Mouse (Mus musculus): Measurements from ENCODE around the gene Mfsd11. TPM values are rescaled to one million over a fixed set of nuclear protein-coding genes. Genes with fewer than 3 reads are reported as not detected.
"Not testable (repeated sequence)": the region's sequence is repeated elsewhere in the genome, so short reads cannot be mapped to it uniquely, and the experiment has no call there.

Mfsd11 gene
- total RNA-seq, 2 experiments from 2014 or later = 30.7 to 33.7 TPM

DNA sequence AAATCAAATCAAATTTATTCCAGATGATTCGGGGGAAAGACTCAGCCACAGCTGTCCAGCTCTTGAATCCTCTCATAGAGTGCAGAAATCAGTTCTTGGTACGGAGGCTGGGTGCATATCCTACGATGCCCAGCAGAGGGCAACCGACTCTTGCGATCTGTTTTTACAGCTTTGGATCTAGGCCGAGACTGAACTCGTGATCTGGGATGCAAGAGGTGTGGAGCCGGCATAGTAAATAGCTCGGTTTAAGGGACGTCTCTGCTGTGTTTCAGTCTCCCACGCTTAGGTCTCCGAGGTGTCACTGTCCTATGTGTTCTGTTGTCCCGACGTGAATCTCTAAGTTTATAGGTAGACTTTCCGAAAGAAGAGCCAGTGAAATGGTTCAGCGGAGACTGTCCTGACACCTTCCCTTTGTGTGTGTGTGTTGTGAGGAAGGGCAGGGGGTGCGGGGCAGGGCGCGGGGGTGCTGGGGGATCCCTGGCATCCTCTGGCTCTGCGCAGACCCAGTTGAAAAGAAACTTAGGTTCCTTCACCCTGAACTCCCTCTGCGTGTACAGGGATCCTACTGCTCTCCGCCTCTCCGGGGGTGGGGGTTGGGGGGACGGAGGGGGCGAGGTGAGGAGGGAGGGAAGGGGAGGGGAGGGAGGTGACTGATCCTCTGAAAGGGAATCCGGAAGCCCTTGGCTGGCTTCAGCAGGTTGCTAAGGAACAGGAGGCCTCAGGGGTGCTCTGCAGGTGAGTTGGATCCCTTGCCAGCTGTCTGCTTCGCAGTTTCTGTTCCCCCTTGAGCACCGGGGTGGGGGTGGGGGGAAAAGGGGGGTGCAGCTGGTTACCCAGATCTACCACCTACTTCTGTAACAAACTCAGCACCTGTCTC lies 33.3 kb downstream of the Mfsd11 start:
- DNase-seq = peak; percentile 74 to 89

DNA sequence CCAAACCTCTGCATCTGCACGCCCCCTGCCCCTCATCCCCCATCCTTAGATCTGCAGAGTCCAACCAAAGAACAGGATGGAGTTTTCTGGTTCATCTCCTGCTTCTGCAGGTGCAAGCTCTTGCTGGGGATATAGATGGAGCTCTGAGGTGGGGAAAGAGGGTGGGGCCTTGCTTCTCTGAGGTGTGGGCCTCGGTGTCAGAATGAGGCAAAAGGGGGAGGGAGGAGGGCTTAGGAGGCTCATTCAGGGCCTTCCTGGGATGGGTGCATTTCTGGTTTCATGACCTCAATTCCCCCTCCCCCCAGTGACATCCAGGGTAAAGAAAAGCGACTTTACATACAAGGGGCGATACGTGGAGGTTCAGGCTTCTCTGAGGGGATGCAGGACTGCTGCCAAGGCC lies 34.9 kb downstream of the Mfsd11 start:
- no peak for DNase-seq

DNA sequence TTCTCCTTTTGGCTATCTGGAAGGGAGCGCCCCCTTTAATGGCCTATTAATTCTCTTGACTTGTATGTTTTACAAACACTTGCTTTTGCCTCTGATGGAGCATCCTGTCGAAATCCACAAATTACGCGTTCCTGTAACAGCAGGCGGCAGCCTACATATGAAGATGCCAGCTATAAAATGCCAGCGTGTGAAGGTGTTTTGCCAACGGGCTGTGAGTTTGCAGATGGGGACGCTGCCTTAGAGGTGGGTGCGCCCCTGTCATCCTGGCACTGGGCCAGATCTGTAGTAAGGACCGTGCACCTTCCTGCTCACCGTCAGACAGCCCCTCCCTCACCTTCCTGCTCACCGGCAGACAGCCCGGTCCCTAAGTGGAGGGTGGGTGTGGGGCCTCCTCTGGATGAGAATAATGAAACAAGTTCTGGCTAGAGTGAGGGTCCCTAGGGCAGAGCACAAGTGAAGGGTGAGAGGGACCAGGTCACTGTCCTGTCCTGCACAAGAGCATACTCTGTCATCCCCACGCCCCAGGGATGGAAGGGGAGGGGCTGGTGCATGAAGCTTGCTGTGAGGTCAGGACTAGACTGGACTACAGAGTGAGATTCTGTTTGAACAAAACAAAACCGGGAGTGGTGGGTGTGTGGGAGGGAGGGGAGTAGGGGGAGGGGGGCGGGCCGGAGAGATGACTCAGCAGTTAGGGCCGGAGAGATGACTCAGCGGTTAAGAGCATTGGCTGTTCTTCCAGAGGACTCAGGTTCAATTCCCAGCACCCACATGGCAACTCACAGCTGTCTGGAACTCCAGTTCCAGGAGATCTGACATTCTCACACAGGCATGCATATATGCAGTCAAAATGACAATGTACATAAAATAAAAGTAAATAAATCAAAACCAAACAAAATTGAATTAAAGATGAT lies 41.5 kb downstream of the Mfsd11 start:
- no peak for DNase-seq

DNA sequence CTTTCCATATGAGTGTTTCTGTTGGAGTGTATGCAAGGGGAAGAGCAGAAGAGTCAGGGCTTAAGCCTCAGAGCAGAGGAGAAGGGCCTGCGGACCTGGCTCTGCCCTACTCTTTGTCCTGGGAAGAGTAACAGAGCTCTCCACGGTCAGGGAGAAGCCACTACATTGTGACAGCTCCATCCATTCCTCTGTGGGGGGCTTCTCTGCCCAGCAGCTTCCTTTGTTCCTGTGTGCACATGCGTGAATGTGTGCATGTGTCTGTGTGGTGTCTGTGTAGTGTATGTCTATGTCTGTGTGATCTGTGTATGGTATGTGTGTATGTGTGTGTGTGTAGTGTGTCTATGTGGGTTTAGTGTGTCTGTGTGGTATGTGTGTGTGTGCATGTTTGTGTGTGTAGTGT lies 43.2 kb downstream of the Mfsd11 start:
- DNase-seq = no peak

DNA sequence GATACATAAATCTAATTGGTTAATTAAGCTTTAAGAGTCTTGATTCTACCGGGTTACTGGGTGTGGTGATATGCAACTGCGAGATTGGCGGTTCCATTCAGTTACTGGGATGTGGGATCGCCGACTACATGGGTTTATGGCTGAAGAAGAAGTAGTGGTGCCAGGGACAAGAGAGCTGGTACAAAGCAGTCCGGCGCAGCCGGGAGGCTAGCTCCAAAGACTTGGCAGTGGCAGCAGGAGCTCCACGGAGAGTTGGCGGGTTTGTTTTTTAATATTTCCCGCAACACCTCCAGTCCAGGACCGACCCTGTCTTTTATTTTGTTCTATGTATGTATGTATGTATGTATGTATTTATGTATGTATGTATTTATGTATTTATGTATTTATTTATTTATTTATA lies 47.0 kb downstream of the Mfsd11 start:
- DNase-seq = no peak

DNA sequence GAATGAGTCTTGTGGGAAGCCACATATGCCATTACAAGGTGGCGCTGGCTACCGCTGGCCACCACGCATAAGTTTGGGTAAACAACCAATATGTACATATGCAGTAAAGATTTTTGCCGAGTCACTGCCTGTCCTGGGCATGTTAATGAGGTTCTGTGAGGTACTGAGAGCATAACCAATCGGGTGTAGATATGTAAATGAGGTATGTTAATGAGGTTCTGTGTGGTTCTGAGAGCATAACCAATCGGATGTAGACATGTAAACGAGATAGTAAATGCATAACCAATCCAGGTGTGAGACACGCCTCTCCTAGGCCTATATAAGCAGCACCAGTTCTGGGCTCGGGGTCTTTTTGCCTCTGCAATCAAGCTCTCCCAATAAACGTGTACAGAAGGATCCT lies 50.3 kb downstream of the Mfsd11 start:
- not testable (repeated sequence) for DNase-seq

DNA sequence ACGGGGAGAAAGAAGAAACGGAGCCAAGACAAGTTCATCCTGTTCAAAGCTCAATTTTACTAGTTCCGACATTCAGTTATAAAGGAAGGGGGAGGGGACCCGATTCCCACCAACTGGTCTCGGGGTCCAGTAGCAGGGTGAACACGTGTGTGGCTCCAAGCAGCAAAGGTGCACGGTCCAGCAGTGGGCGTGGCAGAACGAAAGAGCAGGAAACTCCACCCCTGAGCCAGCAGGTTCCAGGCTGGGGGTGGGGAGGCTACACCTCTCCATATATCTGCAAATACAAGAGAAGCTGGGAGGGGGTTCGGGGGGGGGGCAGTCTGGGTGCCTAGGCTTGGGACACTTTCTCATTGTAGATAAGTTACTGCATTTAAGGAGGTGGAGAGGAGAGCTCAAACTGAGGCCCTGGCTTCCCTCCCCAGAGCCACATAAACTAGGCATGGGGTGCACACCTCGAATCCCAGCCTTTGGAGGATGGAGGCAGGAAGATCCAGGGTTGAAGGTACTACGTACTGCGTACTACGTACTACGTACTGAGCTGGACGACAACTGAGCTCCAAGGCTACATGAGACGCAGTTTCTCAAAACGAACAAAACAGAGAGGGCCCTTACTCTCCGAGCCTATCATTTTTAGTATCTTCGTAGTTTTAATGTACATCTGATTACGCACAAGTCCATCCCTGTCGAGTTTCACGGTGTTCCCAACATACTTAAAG lies 53.7 kb downstream of the Mfsd11 start:
- DNase-seq = no peak

DNA sequence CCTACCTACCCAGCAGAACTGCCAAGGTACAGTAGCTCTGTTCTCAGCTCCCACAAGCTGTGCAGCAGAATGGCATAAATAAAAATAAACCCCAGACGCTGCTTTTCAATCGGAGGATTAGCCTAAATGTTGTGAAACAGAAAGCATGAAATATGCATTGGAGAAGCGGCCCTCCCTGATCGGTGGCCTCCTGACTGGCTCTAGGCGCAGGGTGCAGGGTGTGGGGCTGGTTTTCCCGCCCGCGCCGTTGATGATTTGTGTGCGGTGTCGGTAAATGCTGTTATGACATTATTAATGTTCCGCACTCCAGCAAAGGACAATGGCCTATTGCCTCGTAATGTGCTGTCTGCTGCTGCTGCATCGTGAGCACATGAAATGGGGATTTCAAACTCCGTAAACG lies 61.3 kb downstream of the Mfsd11 start:
- no peak for DNase-seq

DNA sequence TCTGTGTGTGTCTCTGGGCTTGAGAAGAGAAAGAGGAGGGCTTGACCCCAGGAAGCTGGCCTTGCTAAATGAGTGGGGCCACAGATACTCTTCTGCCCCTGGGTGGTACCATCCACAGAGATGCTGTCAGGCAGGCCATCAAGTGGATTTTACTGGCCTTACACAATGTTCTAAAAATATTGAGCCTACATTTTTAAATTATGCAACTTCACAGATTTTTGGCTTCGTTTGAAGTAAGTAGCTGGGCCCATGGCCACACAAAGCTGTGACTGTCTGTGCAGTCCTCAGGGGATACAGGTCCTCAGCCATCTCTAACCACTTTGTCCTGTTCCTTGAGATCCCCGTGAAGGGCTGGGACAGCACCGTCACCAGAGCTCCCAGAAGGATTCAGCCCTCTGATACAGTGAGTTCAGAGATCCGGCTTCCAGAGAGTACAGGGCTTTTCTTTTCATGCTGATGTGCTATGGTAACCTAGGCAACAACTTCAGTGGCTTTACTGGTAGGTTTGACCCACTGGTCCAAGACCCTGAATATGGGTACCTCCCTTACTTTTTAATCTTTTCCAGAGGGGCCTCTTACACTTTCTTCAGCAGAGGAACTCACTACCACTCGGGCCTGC lies 62.1 kb downstream of the Mfsd11 start:
- DNase-seq = no peak

DNA sequence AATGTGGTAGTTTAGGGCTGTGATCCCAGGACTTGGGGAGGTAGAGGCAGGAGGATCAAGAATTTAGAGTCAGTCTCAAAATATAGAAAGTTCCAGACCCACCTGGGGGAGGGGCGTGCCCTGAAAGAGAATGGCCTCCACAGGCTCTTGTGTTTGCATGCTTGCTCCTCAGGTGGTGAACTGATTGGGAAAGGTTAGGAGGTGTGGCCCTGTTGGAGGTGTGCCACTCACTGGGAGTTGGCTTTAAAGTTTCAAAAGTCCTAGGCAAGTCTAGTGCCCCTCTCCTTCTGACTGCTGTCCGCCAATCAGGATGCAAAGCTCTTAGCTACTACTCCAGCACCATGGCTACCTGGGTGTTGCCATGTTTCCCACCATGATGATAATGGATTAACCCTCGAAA lies 63.0 kb downstream of the Mfsd11 start:
- DNase-seq = no peak

DNA sequence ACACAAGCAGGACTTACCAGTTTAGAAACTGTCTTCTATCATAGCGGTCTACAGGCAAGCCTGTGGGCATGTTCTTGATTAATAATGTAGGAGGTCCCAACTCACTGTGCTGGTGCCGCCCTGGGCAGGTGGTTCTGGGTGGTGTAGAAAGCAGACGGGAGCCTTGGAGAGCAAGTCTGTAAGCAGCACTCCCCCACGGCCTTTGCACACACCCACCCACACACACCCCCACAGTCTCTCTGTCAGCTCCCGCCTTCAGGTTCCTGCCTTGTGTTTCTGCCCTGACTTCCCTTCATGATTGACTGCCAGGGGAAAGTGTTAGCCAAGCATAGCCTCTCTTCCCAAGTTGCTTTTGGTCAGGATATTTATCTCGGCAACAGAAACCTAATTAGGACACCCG lies 65.1 kb downstream of the Mfsd11 start:
- no peak for DNase-seq

DNA sequence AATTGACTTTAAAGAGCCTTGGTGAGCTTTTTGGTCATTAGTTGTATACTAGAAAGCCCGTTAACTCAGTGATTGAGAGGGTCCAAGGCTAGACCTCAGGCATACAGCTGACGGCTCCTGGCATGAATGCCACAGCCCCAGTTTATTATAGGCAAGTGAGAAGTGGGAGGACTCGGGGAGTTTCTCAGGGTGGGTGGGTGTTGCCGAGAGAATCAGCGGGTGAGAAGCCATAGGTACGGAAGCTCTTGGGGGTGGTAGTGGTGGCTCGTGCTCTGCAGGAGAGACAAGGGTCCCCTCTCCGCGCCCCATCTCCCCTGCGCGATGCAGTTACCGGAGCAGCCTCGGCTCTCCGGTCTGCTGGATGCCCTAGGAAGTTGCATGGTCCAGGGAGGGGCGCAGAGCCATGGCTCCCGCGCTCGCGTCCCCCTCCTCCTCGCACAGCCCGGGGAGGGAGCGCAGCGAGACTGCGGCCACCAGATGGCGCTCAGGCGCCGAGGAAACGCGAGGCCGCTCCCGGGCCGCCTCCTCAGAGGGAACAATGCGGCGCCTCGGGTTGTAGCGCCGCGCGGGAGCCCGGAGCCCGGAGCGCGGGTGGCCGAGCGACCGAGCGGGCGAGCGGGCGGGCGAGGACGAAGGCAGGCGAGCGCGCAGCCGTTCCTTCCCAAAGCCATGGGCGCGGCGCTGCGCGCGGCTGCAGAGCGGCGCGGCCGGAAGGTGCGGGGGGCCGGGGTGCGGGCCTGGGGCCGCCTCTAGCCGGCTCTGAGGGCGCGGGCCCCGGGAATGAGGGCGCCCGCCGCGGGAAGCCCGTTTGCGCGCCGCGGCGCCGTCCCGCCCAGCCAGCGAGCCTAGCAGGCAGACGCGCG lies 66.3 kb downstream of the Mfsd11 start, which contains the start of gene Mgat5b:
Gene Mgat5b (plus strand): TSS at position 541 of the 863 bp plus-strand sequence.
- peak; percentile 72 to 88 for DNase-seq

DNA sequence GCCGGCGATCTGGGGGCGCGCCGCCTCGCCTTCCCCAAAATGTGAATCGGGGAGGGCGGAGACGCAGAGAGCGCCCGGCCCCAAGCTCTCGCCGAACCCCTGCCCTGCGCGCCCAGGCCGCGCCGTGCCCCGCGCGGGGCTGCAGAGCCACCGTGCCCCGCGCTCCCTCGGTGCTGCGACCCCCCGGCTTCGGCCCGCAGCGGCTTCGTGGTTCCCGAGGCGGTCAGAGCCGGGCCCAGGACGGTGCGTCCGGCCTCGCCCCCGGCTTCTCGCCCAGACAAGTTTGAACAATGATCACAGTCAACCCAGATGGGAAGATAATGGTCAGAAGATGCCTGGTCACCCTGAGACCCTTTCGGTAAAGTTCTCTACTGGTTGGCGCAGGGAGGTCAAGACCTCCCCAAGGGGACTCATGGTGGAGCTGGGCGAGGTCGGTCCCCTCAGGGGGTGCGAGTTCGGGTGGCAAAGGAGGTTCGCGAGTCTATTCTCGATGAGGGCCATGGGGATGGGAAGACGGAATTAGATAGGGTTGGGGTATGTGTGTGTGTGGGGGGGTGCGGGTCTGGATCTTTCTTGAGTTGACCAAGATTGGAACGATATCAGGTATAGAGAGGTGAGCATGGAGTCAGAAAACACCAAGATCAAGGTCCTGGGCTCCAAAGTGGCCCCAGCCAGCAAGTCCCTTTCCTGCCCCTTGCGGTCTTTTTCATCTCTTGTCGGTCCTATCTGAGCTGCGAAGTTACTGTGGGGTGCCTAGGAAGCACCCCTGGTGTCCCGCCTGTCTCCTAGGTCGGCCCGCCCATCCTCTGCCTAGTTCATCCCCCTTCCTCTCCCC lies 67.2 kb downstream of the Mfsd11 start:
- DNase-seq = no peak

DNA sequence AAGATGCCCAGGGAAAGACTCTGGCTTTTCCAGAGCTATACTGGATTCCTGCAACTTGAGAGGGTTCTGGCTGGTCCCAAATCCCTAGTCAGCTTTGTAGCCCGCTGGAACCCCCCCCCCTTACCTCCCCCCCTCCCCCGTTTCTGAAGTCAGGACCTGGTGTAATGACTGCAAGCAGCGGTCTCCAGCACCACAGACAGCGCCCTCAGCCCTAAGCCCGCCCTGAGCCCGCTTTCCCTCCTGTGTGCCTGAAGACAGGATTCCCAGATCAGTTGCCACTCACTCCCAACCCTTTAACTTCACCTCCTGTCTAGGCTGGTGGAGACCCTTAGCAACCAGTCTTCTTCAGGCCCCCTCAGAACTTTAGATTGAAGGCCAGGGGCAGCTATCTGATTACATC lies 68.5 kb downstream of the Mfsd11 start:
- DNase-seq = no peak

DNA sequence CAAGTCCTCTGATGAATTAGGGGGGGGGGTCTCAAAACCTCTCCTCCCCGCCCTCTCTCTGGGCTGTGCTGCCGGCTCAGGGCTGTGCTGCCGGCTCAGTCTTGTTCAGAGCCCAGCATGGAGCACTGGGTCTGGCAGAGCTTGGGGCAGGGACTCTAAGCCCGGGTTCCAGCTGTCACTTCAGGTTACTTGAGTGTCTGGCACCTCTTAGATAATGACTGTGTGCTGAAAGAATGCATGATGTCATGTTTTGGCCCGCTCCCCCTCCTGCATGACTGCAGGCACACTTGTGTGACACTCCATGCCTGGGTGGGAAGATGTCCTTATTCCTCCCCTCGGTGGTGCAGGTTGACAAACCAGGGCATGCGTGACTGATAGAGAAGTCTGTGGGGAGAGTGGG lies 69.8 kb downstream of the Mfsd11 start:
- peak; percentile 54 to 72 for DNase-seq

Other genes with a start within 250 kb of the Mfsd11 start
- gene Rhbdf2, start 225.4 kb upstream of the Mfsd11 start, total RNA-seq (2021) = 10 to 100 TPM; 10.6 to 11.5 TPM
- gene Prcd, start 198.9 kb upstream of the Mfsd11 start, total RNA-seq (2021) = 1 to 10 TPM in 1 of 2 experiments, under 1 TPM in 1; 0.62 to 1.6 TPM
- 10 to 100 TPM; 31.5 to 38.5 TPM for gene Cygb, start 198.1 kb upstream of the Mfsd11 start, total RNA-seq (2021)
- gene St6galnac1, start 76.9 kb upstream of the Mfsd11 start, total RNA-seq (2021) = not detected
- 10 to 100 TPM; 14.8 to 18.7 TPM for gene Mxra7, start 24.4 kb upstream of the Mfsd11 start, total RNA-seq (2021)
- gene Mettl23, start 9.2 kb upstream of the Mfsd11 start, total RNA-seq (2021) = 10 to 100 TPM; 38.3 to 46.4 TPM
- gene Jmjd6, start 9.0 kb upstream of the Mfsd11 start, total RNA-seq (2021) = 10 to 100 TPM; 37.5 to 42.3 TPM
- gene Srsf2, start 654 bp downstream of the Mfsd11 start, total RNA-seq (2021) = 100 to 1,000 TPM in 1 of 2 experiments, 10 to 100 TPM in 1; 89.2 to 109 TPM
- under 1 TPM; 0.10 to 0.15 TPM for gene Mgat5b, start 66.4 kb downstream of the Mfsd11 start, total RNA-seq (2021)

Measured in heart, adult 18-20 months (tissue).